ENCODE assay signal across 19 mouse cellular contexts in the genomic region with DNA sequence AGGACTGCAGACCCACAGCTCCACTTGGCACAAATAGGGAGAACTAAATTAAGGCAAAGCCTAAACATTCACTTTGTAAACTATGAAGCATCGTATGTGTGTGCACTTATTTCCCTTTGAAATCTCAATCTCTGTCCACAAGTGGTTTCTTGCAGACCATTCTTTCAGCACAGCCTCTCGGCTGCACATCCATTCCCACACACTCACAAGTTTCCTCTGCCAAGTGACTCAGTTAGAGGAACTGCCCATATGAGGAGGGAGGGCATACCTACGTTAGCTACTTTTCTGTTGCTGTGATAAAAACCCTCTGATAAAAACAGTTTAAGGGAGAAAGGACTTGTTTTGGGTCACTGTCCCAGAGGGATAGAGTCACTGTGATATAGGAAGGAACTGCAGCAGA.
"Had no signal": no experiment of that assay in that cellular context is flagged by ENCODE, and none has a peak within 500 bp of the region (broad histone marks: within the 10 kb centered on the region; RNA-seq: fewer than 3 reads in every experiment).

No protein-coding gene starts in this region.

- H3K9ac ChIP-seq: liver, embryonic 15.5 days; liver, postnatal 0 days; midbrain, embryonic 12.5 days; neural tube, embryonic 13.5 days; neural tube, embryonic 15.5 days had no signal

- H3K27ac ChIP-seq: liver, embryonic 15.5 days; midbrain, embryonic 10.5 days; midbrain, embryonic 12.5 days; neural tube, embryonic 13.5 days; neural tube, embryonic 15.5 days had no signal

- DNase-seq: liver, postnatal 0 days; lung, adult 2 months; lung, postnatal 14 days; lung, postnatal 4 days; midbrain, embryonic 14.5 days; retina, postnatal 1 day; right cerebral cortex, postnatal 14 days; right cerebral cortex, postnatal 4 days; spleen, adult 18-20 months; thymus, adult 2 months; thymus, postnatal 25 days; thymus, postnatal 4 days had no signal

- H3K9me3 ChIP-seq: liver, embryonic 15.5 days; midbrain, embryonic 10.5 days; midbrain, embryonic 12.5 days; neural tube, embryonic 13.5 days; neural tube, embryonic 15.5 days had no signal

- H3K4me2 ChIP-seq: liver, embryonic 15.5 days; midbrain, embryonic 12.5 days; neural tube, embryonic 13.5 days; neural tube, embryonic 15.5 days had no signal

- ATAC-seq: liver, postnatal 0 days; midbrain, embryonic 16.5 days had no signal

- H3K27me3 ChIP-seq: liver, embryonic 15.5 days; midbrain, embryonic 12.5 days; neural tube, embryonic 13.5 days; neural tube, embryonic 15.5 days had no signal

- H3K4me3 ChIP-seq: liver, embryonic 15.5 days; midbrain, embryonic 10.5 days; midbrain, embryonic 12.5 days; myocyte; neural tube, embryonic 13.5 days; neural tube, embryonic 15.5 days had no signal

- H3K4me1 ChIP-seq: liver, embryonic 15.5 days; midbrain, embryonic 10.5 days; midbrain, embryonic 12.5 days; neural tube, embryonic 13.5 days had no signal

- H3K36me3 ChIP-seq: liver, embryonic 15.5 days; midbrain, embryonic 10.5 days; midbrain, embryonic 12.5 days; neural tube, embryonic 13.5 days; neural tube, embryonic 15.5 days had no signal
